Mouse (Mus musculus) testis, adult 2 months (tissue): ENCODE results near the gene Clcf1. TPM values are rescaled to one million over a fixed set of nuclear protein-coding genes. Genes with fewer than 3 reads are reported as not detected.

Experiments
- H3K27ac ChIP-seq: fragments of 200-500 bp; 2 replicates; pipeline ENCODE4 v1.5.1; 2012; ENCODE audit warnings: low read depth, low read length; ENCODE audit not compliant: control insufficient read depth, insufficient read depth
- H3K27me3 ChIP-seq: fragments of 200-500 bp; 2 replicates; pipeline ENCODE4 v1.6.1; 2012; ENCODE audit warnings: mild to moderate bottlenecking, low read length, moderate library complexity; ENCODE audit not compliant: control insufficient read depth, insufficient read depth
- H3K36me3 ChIP-seq: fragments of 200-500 bp; 2 replicates; pipeline ENCODE4 v1.6.1; 2012; ENCODE audit warnings: mild to moderate bottlenecking, low read length; ENCODE audit not compliant: control insufficient read depth, insufficient read depth
- H3K4me1 ChIP-seq: fragments of 200-500 bp; 2 replicates; pipeline ENCODE4 v1.6.1; 2012; ENCODE audit warnings: low read length; ENCODE audit not compliant: control insufficient read depth, insufficient read depth
- H3K4me3 ChIP-seq: fragments of 200-500 bp; 2 replicates; pipeline ENCODE4 v1.5.1; 2012; ENCODE audit warnings: low read depth, mild to moderate bottlenecking, low read length, moderate library complexity, mixed read lengths; ENCODE audit not compliant: control insufficient read depth
- CTCF ChIP-seq: fragments of 200-500 bp; IDR thresholded peaks from 2 replicates; pipeline ENCODE4 v1.5.1; 2012; ENCODE audit warnings: low read depth, mild to moderate bottlenecking, inconsistent platforms, low read length, moderate library complexity; ENCODE audit not compliant: control insufficient read depth, insufficient read depth, insufficient replicate concordance
- POLR2A ChIP-seq: fragments of 200-500 bp; IDR thresholded peaks from 2 replicates; pipeline ENCODE4 v1.6.1; 2012; ENCODE audit warnings: low read depth, mild to moderate bottlenecking, inconsistent platforms, low read length, moderate library complexity; ENCODE audit not compliant: control insufficient read depth
- polyA plus RNA-seq: library from polyadenylated mRNA; depleted of rRNA; stranded (reverse); fragments of >200 nt; gene quantifications from 2 replicates; pipeline ENCODE4 v1.2.3, GENCODE M21; 2012

Clcf1 gene
- polyA plus RNA-seq, 1 experiment = 2.0 TPM

GRCm38 (mm10) chr19:4220416-4220815, 6.4 kb downstream of the Clcf1 start:
- Histone ChIP-seq H3K27me3 (no peaks in the 10 kb centered on the region), H3K36me3 (no peaks in the 10 kb centered on the region), H3K27ac (no peak overlapping the region), H3K4me1 (peaks cover 6% of the 10 kb centered on the region), H3K4me3 (no peak overlapping the region)
- TF ChIP-seq POLR2A (no peak), CTCF (no peak)

GRCm38 (mm10) chr19:4220957-4221743, 7.1 kb downstream of the Clcf1 start:
- no peak overlapping the region for H3K27ac ChIP-seq
- TF ChIP-seq CTCF = no peak
- TF ChIP-seq POLR2A = no peak
- peaks cover under 1% of the 10 kb centered on the region for H3K4me1 ChIP-seq
- no peaks in the 10 kb centered on the region for H3K36me3 ChIP-seq
- no peaks in the 10 kb centered on the region for H3K27me3 ChIP-seq
- H3K4me3 ChIP-seq = no peak overlapping the region

GRCm38 (mm10) chr19:4222165-4222564, 8.1 kb downstream of the Clcf1 start:
- no peaks in the 10 kb centered on the region for H3K27me3 ChIP-seq
- H3K4me3 ChIP-seq = no peak overlapping the region
- TF ChIP-seq CTCF (no peak), POLR2A (no peak)
- no peaks in the 10 kb centered on the region for H3K4me1 ChIP-seq
- no peaks in the 10 kb centered on the region; the same call in 1 of the 2 replicates for H3K36me3 ChIP-seq
- H3K27ac ChIP-seq = no peak overlapping the region

- Histone ChIP-seq H3K4me1 (peaks cover 7% of the 10 kb centered on the region), H3K27me3 (no peaks in the 10 kb centered on the region)
Observed at GRCm38 (mm10) chr19:4226779-4227178, 12.7 kb downstream of the Clcf1 start.

GRCm38 (mm10) chr19:4227446-4227845, 13.4 kb downstream of the Clcf1 start:
- no peak overlapping the region for H3K4me3 ChIP-seq
- no peaks in the 10 kb centered on the region for H3K27me3 ChIP-seq
- H3K36me3 ChIP-seq = no peaks in the 10 kb centered on the region; the same call in 1 of the 2 replicates
- H3K27ac ChIP-seq = no peak overlapping the region
- peaks cover 9% of the 10 kb centered on the region for H3K4me1 ChIP-seq
- no peak for TF ChIP-seq POLR2A
- TF ChIP-seq CTCF = no peak

More at GRCm38 (mm10) chr19:4226779-4227178, 12.7 kb downstream of the Clcf1 start:
- H3K4me3 ChIP-seq = no peak overlapping the region
- H3K27ac ChIP-seq = no peak overlapping the region
- no peaks in the 10 kb centered on the region; the same call in 1 of the 2 replicates for H3K36me3 ChIP-seq
- TF ChIP-seq POLR2A (no peak), CTCF (no peak)

- Histone ChIP-seq H3K27me3 (no peaks in the 10 kb centered on the region), H3K4me3 (no peak overlapping the region), H3K36me3 (no peaks in the 10 kb centered on the region; the same call in 1 of the 2 replicates), H3K4me1 (peaks cover 10% of the 10 kb centered on the region), H3K27ac (no peak overlapping the region)
- TF ChIP-seq CTCF (peak; percentile 51; the same call in 1 of the 2 replicates), POLR2A (no peak)
Observed at GRCm38 (mm10) chr19:4227894-4228678, 14.0 kb downstream of the Clcf1 start.

- no peaks in the 10 kb centered on the region; the same call in 1 of the 2 replicates for H3K36me3 ChIP-seq
- peaks cover 12% of the 10 kb centered on the region for H3K4me1 ChIP-seq
- H3K27me3 ChIP-seq = no peaks in the 10 kb centered on the region
- H3K27ac ChIP-seq = no peak overlapping the region
- TF ChIP-seq CTCF (no peak), POLR2A (no peak)
- H3K4me3 ChIP-seq = no peak overlapping the region
Observed at GRCm38 (mm10) chr19:4228891-4229290, 14.9 kb downstream of the Clcf1 start.
